Mouse (Mus musculus): ENCODE measurements around the gene Vmn2r118. TPM values are rescaled to one million over a fixed set of nuclear protein-coding genes. Genes with fewer than 3 reads are reported as not detected.

Gene Vmn2r118
- not detected in 2 replicates for polyA plus RNA-seq (2015; fragmentation: Nextera tagmentation; extraction: Ambion mirVana)

GRCm38 (mm10) chr17:55625092-55625491 lies at the start of gene Vmn2r118:
Gene Vmn2r118 (minus strand): TSS chr17:55625192.
- WGBS, result 87% methylated on average over 3 of the region's 3 CpGs
- no peaks in the 10 kb centered on the region for H3K9me3 ChIP-seq (ENCODE audit: low read length)
- no peak within 1 kb of the TSS for H3K9ac ChIP-seq (replicated peaks; ENCODE audit: low read length)
- no peaks in the 10 kb centered on the region for H3K4me1 ChIP-seq (ENCODE audit: insufficient read depth, low read length)
- ATAC-seq (ENCODE audit: low FRiP score, low TSS enrichment), result no peak
- no peaks in the 10 kb centered on the region for H3K27me3 ChIP-seq (ENCODE audit: insufficient read depth, low read length)
- H3K36me3 ChIP-seq (ENCODE audit: insufficient read depth, low read length), result no peaks in the 10 kb centered on the region
- H3K4me3 ChIP-seq (ENCODE audit: low read length), result no peak within 1 kb of the TSS
- no peak within 1 kb of the TSS for H3K4me2 ChIP-seq (replicated peaks; ENCODE audit: low read depth, low read length)
- H3K27ac ChIP-seq (ENCODE audit: low read length), result no peak within 1 kb of the TSS

- no peak overlapping the region for H3K4me3 ChIP-seq (ENCODE audit: low read length)
- no peaks in the 10 kb centered on the region for H3K27me3 ChIP-seq (ENCODE audit: insufficient read depth, low read length)
- no peak overlapping the region for H3K9ac ChIP-seq (replicated peaks; ENCODE audit: low read length)
- no peaks in the 10 kb centered on the region for H3K4me1 ChIP-seq (ENCODE audit: insufficient read depth, low read length)
- H3K9me3 ChIP-seq (ENCODE audit: low read length), result no peaks in the 10 kb centered on the region
- no peak overlapping the region for H3K4me2 ChIP-seq (replicated peaks; ENCODE audit: low read depth, low read length)
- 80% methylated on average over 2 of the region's 2 CpGs for WGBS
- no peak for ATAC-seq (ENCODE audit: low FRiP score, low TSS enrichment)
- 0 out of 2 replicates have a peak, but pooled peaks cover 11% of the 10 kb centered on the region for H3K36me3 ChIP-seq (ENCODE audit: insufficient read depth, low read length)
- H3K27ac ChIP-seq (ENCODE audit: low read length), result no peak overlapping the region
Measured at GRCm38 (mm10) chr17:55661099-55661498, 36.1 kb upstream of the Vmn2r118 start.

- no peak for ATAC-seq (ENCODE audit: low FRiP score, low TSS enrichment)
- Histone ChIP-seq H3K4me2 (replicated peaks; ENCODE audit: low read depth, low read length) (no peak overlapping the region), H3K4me3 (ENCODE audit: low read length) (no peak overlapping the region), H3K9me3 (ENCODE audit: low read length) (no peaks in the 10 kb centered on the region), H3K36me3 (ENCODE audit: insufficient read depth, low read length) (no peaks in the 10 kb centered on the region), H3K27ac (ENCODE audit: low read length) (no peak overlapping the region), H3K9ac (replicated peaks; ENCODE audit: low read length) (no peak overlapping the region), H3K27me3 (ENCODE audit: insufficient read depth, low read length) (no peaks in the 10 kb centered on the region), H3K4me1 (ENCODE audit: insufficient read depth, low read length) (no peaks in the 10 kb centered on the region)
- WGBS, result 58% methylated on average over 1 of the region's 1 CpGs
Measured at GRCm38 (mm10) chr17:55590838-55591237, 34.2 kb downstream of the Vmn2r118 start.

GRCm38 (mm10) chr17:55561774-55562173 lies 63.2 kb downstream of the Vmn2r118 start:
- Histone ChIP-seq H3K9ac (replicated peaks; ENCODE audit: low read length) (no peak overlapping the region), H3K4me3 (ENCODE audit: low read length) (no peak overlapping the region), H3K27ac (ENCODE audit: low read length) (no peak overlapping the region), H3K9me3 (ENCODE audit: low read length) (no peaks in the 10 kb centered on the region), H3K4me2 (replicated peaks; ENCODE audit: low read depth, low read length) (no peak overlapping the region), H3K36me3 (ENCODE audit: insufficient read depth, low read length) (no peaks in the 10 kb centered on the region), H3K4me1 (ENCODE audit: insufficient read depth, low read length) (no peaks in the 10 kb centered on the region), H3K27me3 (ENCODE audit: insufficient read depth, low read length) (no peaks in the 10 kb centered on the region)
- WGBS, result 79% methylated on average over 2 of the region's 2 CpGs
- no peak for ATAC-seq (ENCODE audit: low FRiP score, low TSS enrichment)

- H3K9me3 ChIP-seq (ENCODE audit: low read length), result no peaks in the 10 kb centered on the region
- no peak overlapping the region for H3K9ac ChIP-seq (replicated peaks; ENCODE audit: low read length)
- no peak for ATAC-seq (ENCODE audit: low FRiP score, low TSS enrichment)
- no peak overlapping the region for H3K27ac ChIP-seq (ENCODE audit: low read length)
- H3K4me1 ChIP-seq (ENCODE audit: insufficient read depth, low read length), result no peaks in the 10 kb centered on the region
- no peak overlapping the region for H3K4me2 ChIP-seq (replicated peaks; ENCODE audit: low read depth, low read length)
- H3K36me3 ChIP-seq (ENCODE audit: insufficient read depth, low read length), result no peaks in the 10 kb centered on the region
- 88% methylated on average over 1 of the region's 1 CpGs for WGBS
- H3K27me3 ChIP-seq (ENCODE audit: insufficient read depth, low read length), result no peaks in the 10 kb centered on the region
- no peak overlapping the region for H3K4me3 ChIP-seq (ENCODE audit: low read length)
Measured at GRCm38 (mm10) chr17:55548476-55548875, 76.5 kb downstream of the Vmn2r118 start.

Other genes starting within 250 kb of the Vmn2r118 start
- 0.60 and 0.69 TPM in 2 replicates for gene St6gal2, start 179.8 kb downstream of the Vmn2r118 start, polyA plus RNA-seq (2015; fragmentation: Nextera tagmentation; extraction: Ambion mirVana)
- gene Pot1b, start 87.4 kb upstream of the Vmn2r118 start, polyA plus RNA-seq (2015; fragmentation: Nextera tagmentation; extraction: Ambion mirVana), result 7.7 and 10.5 TPM in 2 replicates
- 0.49 and 0.56 TPM in 2 replicates for gene Adgre4, start 124.8 kb upstream of the Vmn2r118 start, polyA plus RNA-seq (2015; fragmentation: Nextera tagmentation; extraction: Ambion mirVana)